Mouse (Mus musculus) lung, postnatal 0 days (tissue): ENCODE results near the gene Ppp1r15a.

Experiments
- CTCF ChIP-seq: IDR thresholded peaks from 2 replicates; pipeline ENCODE4 v1.5.1; 2016; ENCODE audit warnings: antibody characterized with exemption, mild to moderate bottlenecking
- EP300 ChIP-seq: IDR thresholded peaks from 2 replicates; pipeline ENCODE4 v1.6.1; 2016; ENCODE audit warnings: antibody characterized with exemption, mild to moderate bottlenecking, control low read depth

DNA sequence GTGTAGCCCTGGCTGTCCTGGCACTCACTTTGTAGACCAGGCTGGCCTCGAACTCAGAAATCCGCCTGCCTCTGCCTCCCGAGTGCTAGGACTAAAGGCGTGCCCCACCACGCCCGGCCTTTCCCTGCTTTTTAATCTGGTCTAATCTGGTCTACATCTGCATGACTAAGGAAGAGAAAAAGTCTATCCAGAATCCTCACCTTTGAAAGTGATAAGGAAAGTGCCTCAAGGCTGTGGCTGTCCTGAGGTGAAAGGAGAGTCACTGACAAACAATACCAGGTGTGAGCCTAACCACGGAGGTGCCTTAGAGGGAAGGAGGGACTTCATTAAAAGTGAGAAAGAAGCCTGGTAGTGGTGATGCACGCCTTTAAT lies 25.4 kb upstream of the Ppp1r15a start:
- TF ChIP-seq CTCF (no peak), EP300 (no peak)
